Mouse (Mus musculus) adrenal gland, postnatal 36 days (tissue): ENCODE results near the gene Gm20388. TPM values are rescaled to one million over a fixed set of nuclear protein-coding genes. Genes with fewer than 3 reads are reported as not detected.

ENCODE experiments used
- DNase-seq, 2 experiments: peaks; one replicate each; pipeline ENCODE4 v3.0.0; 2021; ENCODE audit warnings: mixed read lengths in 1 of 2
- total RNA-seq, 2 experiments: library from RNA; stranded (reverse); gene quantifications; 2 replicates each; pipeline ENCODE4 v1.2.3; 2021

The Gm20388 gene
- total RNA-seq, 2 experiments from 2014 or later, result 2.4 to 7.4 TPM

- peak; percentile 79 to 82 for DNase-seq
Measured at GRCm38 (mm10) chr8:121925624-121926023, 2015.0 kb downstream of the Gm20388 start.

GRCm38 (mm10) chr8:121926266-121926665 is 2015.6 kb downstream of the Gm20388 start:
- no peak for DNase-seq

- peak; percentile 53 to 73 for DNase-seq
Measured at GRCm38 (mm10) chr8:121927316-121927715, 2016.7 kb downstream of the Gm20388 start.

- DNase-seq, result no peak
Measured at GRCm38 (mm10) chr8:121930047-121930446, 2019.4 kb downstream of the Gm20388 start.

GRCm38 (mm10) chr8:121931571-121931970 is 2020.9 kb downstream of the Gm20388 start:
- no peak for DNase-seq

GRCm38 (mm10) chr8:121932026-121932667 is 2021.5 kb downstream of the Gm20388 start:
- DNase-seq, result peak; percentile 28 to 62

GRCm38 (mm10) chr8:121932668-121933520 is 2022.3 kb downstream of the Gm20388 start:
- peak; percentile 50 to 54 for DNase-seq

GRCm38 (mm10) chr8:121934506-121934905 is 2023.9 kb downstream of the Gm20388 start:
- peak; percentile 36 to 65 for DNase-seq

GRCm38 (mm10) chr8:121934923-121935322 is 2024.3 kb downstream of the Gm20388 start:
- no peak for DNase-seq

GRCm38 (mm10) chr8:121935341-121936294 is 2025.0 kb downstream of the Gm20388 start:
- DNase-seq, result no peak

- DNase-seq, result no peak
Measured at GRCm38 (mm10) chr8:121936391-121936790, 2025.8 kb downstream of the Gm20388 start.

- DNase-seq, result no peak
Measured at GRCm38 (mm10) chr8:121938732-121939131, 2028.1 kb downstream of the Gm20388 start.

- no peak for DNase-seq
Measured at GRCm38 (mm10) chr8:121943057-121943540, 2032.5 kb downstream of the Gm20388 start.

GRCm38 (mm10) chr8:121943716-121944115 is 2033.1 kb downstream of the Gm20388 start:
- DNase-seq, result no peak

- DNase-seq, result no peak
Measured at GRCm38 (mm10) chr8:121944831-121945230, 2034.2 kb downstream of the Gm20388 start, which contains the start of gene Car5a. Gene Car5a (minus strand): TSS chr8:121944904.

GRCm38 (mm10) chr8:121946351-121946750 is 2035.7 kb downstream of the Gm20388 start:
- no peak for DNase-seq

- peak in 1 of 2 experiments; percentile 32 for DNase-seq
Measured at GRCm38 (mm10) chr8:121947047-121947752, 2036.6 kb downstream of the Gm20388 start.

- DNase-seq, result peak; percentile 91 to 95
Measured at GRCm38 (mm10) chr8:121947753-121948141, 2037.1 kb downstream of the Gm20388 start.

GRCm38 (mm10) chr8:121948321-121949145 is 2037.9 kb downstream of the Gm20388 start:
- no peak for DNase-seq

GRCm38 (mm10) chr8:121949222-121949800 is 2038.7 kb downstream of the Gm20388 start, which contains the start of gene Banp:
Gene Banp (plus strand): TSS chr8:121949750.
- DNase-seq, result peak in 1 of 2 experiments; percentile 26
